Mouse (Mus musculus): ENCODE data around the gene Adcy3.

- TF ChIP-seq ELF1 (IDR thresholded peaks at IDR 0.05; ENCODE audit: low read depth, low read length) (no peak), CTCF (conservative IDR thresholded peaks at IDR 0.05 in 1 of 2, IDR thresholded peaks at IDR 0.05 in 1 of 2; ENCODE audit: low read depth in 2 of 2, low read length in 2 of 2) (no peak), ETS1 (conservative IDR thresholded peaks at IDR 0.05; ENCODE audit: low read depth, low read length) (no peak), GABPA (IDR thresholded peaks at IDR 0.05; ENCODE audit: insufficient replicate concordance, low read depth, low read length) (no peak), EP300 (IDR thresholded peaks at IDR 0.05; ENCODE audit: low read length) (no peak), MYC (IDR thresholded peaks at IDR 0.05; ENCODE audit: low read depth, low read length) (no peak), TCF12 (IDR thresholded peaks at IDR 0.05; ENCODE audit: low read depth, low read length) (no peak), POLR2A (IDR thresholded peaks at IDR 0.05; ENCODE audit: low read depth, low read length) (no peak), CHD1 (IDR thresholded peaks at IDR 0.05; ENCODE audit: low read depth, low read length) (no peak), MEF2A (IDR thresholded peaks at IDR 0.05; ENCODE audit: borderline replicate concordance, low read depth, low read length) (no peak), ZNF384 (IDR thresholded peaks at IDR 0.05; ENCODE audit: low read depth, low read length) (no peak)
Observed at GRCm38 (mm10) chr12:4160322-4160721, 27.4 kb downstream of the Adcy3 start.

All from CH12.LX (cell line).